ENCODE assay signal across 8 mouse cellular contexts in genomic region chr4:137994562-137995336, GRCm38 (mm10). TPM values are rescaled to one million over a fixed set of nuclear protein-coding genes. Genes with fewer than 3 reads are reported as not detected.
DNase-seq lines count a peak whose midpoint lies in the region; ATAC-seq and TF ChIP-seq lines count a peak whose summit lies in the region.

No protein-coding gene starts in this region.

- peak overlapping the region; percentile 92 for H3K4me3 ChIP-seq in testis, adult 2 months (ENCODE audit: control insufficient read depth, low read depth, low read length)
- peak overlapping the region; percentile 96 for H3K4me3 ChIP-seq in forebrain, embryonic 14.5 days (ENCODE audit: low read depth, low read length)
- H3K4me3 ChIP-seq in limb, embryonic 14.5 days (replicated peaks; ENCODE audit: low read length) = peak overlapping the region; percentile 99
- peak overlapping the region; percentile 68 for H3K4me3 ChIP-seq in neural tube, embryonic 13.5 days

- H3K4me2 ChIP-seq in forebrain, embryonic 14.5 days (ENCODE audit: low read length) = peak overlapping the region; percentile 63
- peak overlapping the region; percentile 56 for H3K4me2 ChIP-seq in limb, embryonic 14.5 days (replicated peaks; ENCODE audit: low read depth, low read length, severe bottlenecking)
- peak overlapping the region; percentile 87 for H3K4me2 ChIP-seq in neural tube, embryonic 13.5 days

- H3K27ac ChIP-seq in testis, adult 2 months (ENCODE audit: control insufficient read depth, insufficient read depth, low read depth, low read length) = peak overlapping the region; percentile 67
- H3K27ac ChIP-seq in forebrain, embryonic 14.5 days (ENCODE audit: low read depth, low read length) = no peak overlapping the region
- H3K27ac ChIP-seq in limb, embryonic 14.5 days (replicated peaks; ENCODE audit: low read depth, low read length) = peak overlapping the region; percentile 95; the same call in 1 of the 2 replicates
- peak overlapping the region; percentile 97 for H3K27ac ChIP-seq in neural tube, embryonic 13.5 days (replicated peaks)

- no peak for TF ChIP-seq CTCF in testis, adult 2 months (IDR thresholded peaks at IDR 0.05; ENCODE audit: control insufficient read depth, insufficient read depth, insufficient replicate concordance, low read depth, low read length)

- H3K27me3 ChIP-seq in testis, adult 2 months (ENCODE audit: control insufficient read depth, insufficient read depth, low read length) = no peaks in the 10 kb centered on the region
- no peaks in the 10 kb centered on the region for H3K27me3 ChIP-seq in forebrain, embryonic 14.5 days (replicated peaks; ENCODE audit: control insufficient read depth, insufficient read depth, low read length)
- no peaks in the 10 kb centered on the region for H3K27me3 ChIP-seq in limb, embryonic 14.5 days (ENCODE audit: control insufficient read depth, insufficient read depth, low read length)
- no peaks in the 10 kb centered on the region for H3K27me3 ChIP-seq in neural tube, embryonic 13.5 days

- ATAC-seq in forebrain, embryonic 14.5 days = no peak
- ATAC-seq in limb, embryonic 14.5 days (ENCODE audit: low FRiP score, low read depth) = no peak
- no peak for ATAC-seq in neural tube, embryonic 13.5 days (ENCODE audit: low read depth)

- TF ChIP-seq POLR2A in testis, adult 2 months (IDR thresholded peaks at IDR 0.05; ENCODE audit: control insufficient read depth, low read depth, low read length) = no peak
- TF ChIP-seq POLR2A in limb, embryonic 14.5 days (IDR thresholded peaks at IDR 0.05; ENCODE audit: borderline replicate concordance, extremely low read depth, insufficient read depth, insufficient read length) = no peak

- peaks cover 1% of the 10 kb centered on the region for H3K36me3 ChIP-seq in testis, adult 2 months (ENCODE audit: control insufficient read depth, insufficient read depth, low read length)
- peaks cover 26% of the 10 kb centered on the region for H3K36me3 ChIP-seq in forebrain, embryonic 14.5 days (ENCODE audit: control insufficient read depth, insufficient read depth, low read length)
- H3K36me3 ChIP-seq in limb, embryonic 14.5 days (ENCODE audit: control insufficient read depth, insufficient read depth, low read length) = peaks cover 29% of the 10 kb centered on the region
- H3K36me3 ChIP-seq in neural tube, embryonic 13.5 days = peaks cover 29% of the 10 kb centered on the region

- H3K4me1 ChIP-seq in testis, adult 2 months (ENCODE audit: control insufficient read depth, insufficient read depth, low read length) = no peaks in the 10 kb centered on the region; the same call in none of the 2 replicates
- H3K4me1 ChIP-seq in forebrain, embryonic 14.5 days (ENCODE audit: control insufficient read depth, insufficient read depth, low read length) = peaks cover 27% of the 10 kb centered on the region
- H3K4me1 ChIP-seq in limb, embryonic 14.5 days (ENCODE audit: control insufficient read depth, insufficient read depth, low read length) = peaks cover 19% of the 10 kb centered on the region
- H3K4me1 ChIP-seq in neural tube, embryonic 13.5 days (replicated peaks) = peaks cover 54% of the 10 kb centered on the region

- 45% methylated on average over 12 of the region's 12 CpGs for WGBS in forebrain, embryonic 14.5 days
- WGBS in limb, embryonic 14.5 days = 41% methylated on average over 12 of the region's 12 CpGs
- 46% methylated on average over 12 of the region's 12 CpGs for WGBS in neural tube, embryonic 13.5 days

- H3K9ac ChIP-seq in forebrain, embryonic 14.5 days (ENCODE audit: low read length) = peak overlapping the region; percentile 99
- peak overlapping the region; percentile 99 for H3K9ac ChIP-seq in limb, embryonic 14.5 days (ENCODE audit: low read depth, low read length, severe bottlenecking)
- H3K9ac ChIP-seq in neural tube, embryonic 13.5 days = peak overlapping the region; percentile 97

- DNase-seq in testis, postnatal 10 days (ENCODE audit: low spot score) = no peak
- DNase-seq in forebrain, embryonic 14.5 days (ENCODE audit: low spot score) = no peak
- DNase-seq in limb, embryonic 14.5 days (ENCODE audit: low spot score) = no peak
- no peak for DNase-seq in frontal cortex, postnatal 14 days (ENCODE audit: low spot score in 2 of 2)
- DNase-seq in layer of hippocampus, postnatal 25 days (ENCODE audit: extremely low spot score in 1 of 2, low spot score in 1 of 2) = no peak
- no peak for DNase-seq in kidney, postnatal 14 days

- no peaks in the 10 kb centered on the region for H3K9me3 ChIP-seq in forebrain, embryonic 14.5 days (replicated peaks; ENCODE audit: control insufficient read depth, low read length)
- no peaks in the 10 kb centered on the region for H3K9me3 ChIP-seq in limb, embryonic 14.5 days (ENCODE audit: control insufficient read depth, low read length)
- no peaks in the 10 kb centered on the region for H3K9me3 ChIP-seq in neural tube, embryonic 13.5 days

RNA-seq across cellular contexts. Expression of gene Eif4g3, which starts 1.9 kb away (rescaled TPM):
- 251 and 280 TPM in 2 replicates for polyA plus RNA-seq in testis, adult 2 months (2012; rRNA removed)
- 31.6 and 42.2 TPM in 2 replicates for polyA plus RNA-seq in forebrain, embryonic 14.5 days (2014; fragmentation: Nextera tagmentation; extraction: Ambion mirVana)
- polyA plus RNA-seq in limb, embryonic 14.5 days (2012; rRNA removed) = 106 and 111 TPM in 2 replicates
- polyA plus RNA-seq in limb, embryonic 14.5 days (2014; fragmentation: Nextera tagmentation; extraction: Ambion mirVana) = 38.7 and 45.5 TPM in 2 replicates
- polyA plus RNA-seq in neural tube, embryonic 13.5 days (2015; fragmentation: Nextera tagmentation; extraction: Ambion mirVana) = 51.1 TPM in 2 replicates
- total RNA-seq in layer of hippocampus, postnatal 25 days (2021) = 100 to 1,000 TPM; 135 to 160 TPM
